Mouse (Mus musculus) liver, postnatal 0 days (tissue): ENCODE measurements at regions not wholly inside any gene's neighbourhood (a gene's known extent, or its start where the extent isn't known, plus 50 kb on each side); places are given as distances from the start of the nearest gene placed in this dataset.

Experiments used
- CTCF ChIP-seq: sonication (generic); IDR thresholded peaks from 2 replicates; pipeline ENCODE4 v1.5.1; 2016; ENCODE audit warnings: antibody characterized with exemption, low read depth
- EP300 ChIP-seq: IDR thresholded peaks from 2 replicates; pipeline ENCODE4 v1.6.1; 2016; ENCODE audit warnings: antibody characterized with exemption, low read depth, mild to moderate bottlenecking

DNA sequence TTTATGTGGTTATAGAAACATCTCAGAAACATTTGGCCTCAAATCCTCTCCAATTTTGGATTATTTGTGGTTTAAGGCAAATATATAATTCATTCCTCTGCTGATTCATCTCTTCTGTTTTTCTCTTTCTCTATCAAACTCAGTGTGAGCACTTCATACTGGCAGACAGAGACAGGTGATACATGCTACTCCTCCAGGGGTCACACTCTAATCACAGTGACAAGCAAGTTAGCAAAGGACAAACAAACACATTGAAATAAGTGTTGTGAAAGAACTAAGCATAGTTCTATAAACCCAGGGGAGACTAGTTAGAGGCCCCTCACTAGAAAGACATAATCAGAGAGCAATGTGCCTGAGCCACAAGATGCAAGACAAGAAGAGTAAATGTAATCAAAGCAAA, 101.3 kb upstream of the Klf6 start:
- TF ChIP-seq CTCF = peak; percentile 44
- TF ChIP-seq EP300 = no peak
